Mouse (Mus musculus): ENCODE results near the gene Galntl6. TPM values are rescaled to one million over a fixed set of nuclear protein-coding genes. Genes with fewer than 3 reads are reported as not detected.

The Galntl6 gene
- polyA plus RNA-seq, 1 experiment, result 0.02 TPM

- no peak for TF ChIP-seq GATA1 (IDR thresholded peaks at IDR 0.05; ENCODE audit: low read length)
These were observed 946.9 kb downstream of the Galntl6 start for GRCm38 (mm10) chr8:57965508-57965907.

GRCm38 (mm10) chr8:57962286-57963110, 949.9 kb downstream of the Galntl6 start:
- no peak for TF ChIP-seq GATA1 (IDR thresholded peaks at IDR 0.05; ENCODE audit: low read length)

- no peak for TF ChIP-seq GATA1 (IDR thresholded peaks at IDR 0.05; ENCODE audit: low read length)
These were observed 953.3 kb downstream of the Galntl6 start for GRCm38 (mm10) chr8:57959136-57959535.

GRCm38 (mm10) chr8:57958121-57958901, 954.1 kb downstream of the Galntl6 start:
- TF ChIP-seq GATA1 (IDR thresholded peaks at IDR 0.05; ENCODE audit: low read length), result no peak

- no peak for TF ChIP-seq GATA1 (IDR thresholded peaks at IDR 0.05; ENCODE audit: low read length)
These were observed 956.9 kb downstream of the Galntl6 start for GRCm38 (mm10) chr8:57955501-57955900.

GRCm38 (mm10) chr8:57941113-57941512, 971.3 kb downstream of the Galntl6 start:
- no peak for TF ChIP-seq GATA1 (IDR thresholded peaks at IDR 0.05; ENCODE audit: low read length)

- no peak for TF ChIP-seq GATA1 (IDR thresholded peaks at IDR 0.05; ENCODE audit: low read length)
These were observed 972.5 kb downstream of the Galntl6 start for GRCm38 (mm10) chr8:57939856-57940420.

- TF ChIP-seq GATA1 (IDR thresholded peaks at IDR 0.05; ENCODE audit: low read length), result no peak
These were observed 973.1 kb downstream of the Galntl6 start for GRCm38 (mm10) chr8:57939177-57939855.

- TF ChIP-seq GATA1 (IDR thresholded peaks at IDR 0.05; ENCODE audit: low read length), result no peak
These were observed 985.4 kb downstream of the Galntl6 start for GRCm38 (mm10) chr8:57927074-57927473.

- TF ChIP-seq GATA1 (IDR thresholded peaks at IDR 0.05; ENCODE audit: low read length), result no peak
These were observed 988.9 kb downstream of the Galntl6 start for GRCm38 (mm10) chr8:57923556-57923955.

GRCm38 (mm10) chr8:57923130-57923529, 989.3 kb downstream of the Galntl6 start:
- no peak for TF ChIP-seq GATA1 (IDR thresholded peaks at IDR 0.05; ENCODE audit: low read length)

- TF ChIP-seq GATA1 (IDR thresholded peaks at IDR 0.05; ENCODE audit: low read length), result no peak
These were observed 990.0 kb downstream of the Galntl6 start for GRCm38 (mm10) chr8:57922214-57923070.

- no peak for TF ChIP-seq GATA1 (IDR thresholded peaks at IDR 0.05; ENCODE audit: low read length)
These were observed 992.0 kb downstream of the Galntl6 start for GRCm38 (mm10) chr8:57920326-57920903.
